Mouse (Mus musculus): ENCODE results near the gene Lgals2.

- TF ChIP-seq CTCF (IDR thresholded peaks at IDR 0.05; ENCODE audit: control insufficient read depth, insufficient read depth, insufficient read length) (no peak), CEBPB (IDR thresholded peaks at IDR 0.05; ENCODE audit: low read depth) (no peak), USF1 (IDR thresholded peaks at IDR 0.05; ENCODE audit: low read depth) (no peak), MAX (IDR thresholded peaks at IDR 0.05) (no peak)
Measured at GRCm38 (mm10) chr15:78849485-78849884, 5.8 kb downstream of the Lgals2 start.
